Mouse (Mus musculus) layer of hippocampus, postnatal 36 days (tissue): ENCODE measurements around the gene Eddm3b. TPM values are rescaled to one million over a fixed set of nuclear protein-coding genes. Genes with fewer than 3 reads are reported as not detected.

Experiments
- DNase-seq, 2 experiments: peaks; one replicate each; pipeline ENCODE4 v3.0.0; 2022
- total RNA-seq, 2 experiments: library from RNA; stranded (reverse); gene quantifications; 2 replicates each; pipeline ENCODE4 v1.2.3; 2021

The Eddm3b gene
- not detected for total RNA-seq

GRCm38 (mm10) chr14:51113916-51114560 lies at the start of gene Eddm3b:
TSS of gene Eddm3b (plus strand) at chr14:51114426.
- no peak for DNase-seq

GRCm38 (mm10) chr14:51068956-51069355 lies 45.3 kb upstream of the Eddm3b start:
- no peak for DNase-seq

- DNase-seq: no peak
Observed at GRCm38 (mm10) chr14:51069617-51070016, 44.6 kb upstream of the Eddm3b start.

GRCm38 (mm10) chr14:51074335-51074734 lies 39.9 kb upstream of the Eddm3b start, which contains the start of gene Olfr750:
TSS of gene Olfr750 (minus strand) at chr14:51074435.
- no peak for DNase-seq

- no peak for DNase-seq
Observed at GRCm38 (mm10) chr14:51079180-51079579, 35.0 kb upstream of the Eddm3b start.

GRCm38 (mm10) chr14:51081035-51081434 lies 33.2 kb upstream of the Eddm3b start:
- DNase-seq: no peak

- DNase-seq: peak; percentile 60 to 69
Observed at GRCm38 (mm10) chr14:51082599-51083581, 31.3 kb upstream of the Eddm3b start.

GRCm38 (mm10) chr14:51083805-51084204 lies 30.4 kb upstream of the Eddm3b start:
- DNase-seq: no peak

- DNase-seq: no peak
Observed at GRCm38 (mm10) chr14:51085086-51085485, 29.1 kb upstream of the Eddm3b start.

- no peak for DNase-seq
Observed at GRCm38 (mm10) chr14:51085911-51086310, 28.3 kb upstream of the Eddm3b start.

GRCm38 (mm10) chr14:51087762-51088161 lies 26.5 kb upstream of the Eddm3b start:
- DNase-seq: no peak

GRCm38 (mm10) chr14:51088166-51088969 lies 25.9 kb upstream of the Eddm3b start:
- peak; percentile 86 to 90 for DNase-seq

- peak; percentile 95 to 98 for DNase-seq
Observed at GRCm38 (mm10) chr14:51088970-51089673, 25.1 kb upstream of the Eddm3b start.

- DNase-seq: no peak
Observed at GRCm38 (mm10) chr14:51089674-51090076, 24.6 kb upstream of the Eddm3b start.

- peak; percentile 82 to 86 for DNase-seq
Observed at GRCm38 (mm10) chr14:51090077-51090781, 24.0 kb upstream of the Eddm3b start.

GRCm38 (mm10) chr14:51090921-51091900 lies 23.0 kb upstream of the Eddm3b start, which contains the start of the genes Rnase4 and Ang:
TSS of gene Rnase4 (plus strand) at chr14:51091077.
TSS of gene Ang (plus strand) at chr14:51091150.
- DNase-seq: peak in 1 of 2 experiments; percentile 39

- DNase-seq: no peak
Observed at GRCm38 (mm10) chr14:51092073-51092620, 22.1 kb upstream of the Eddm3b start.

GRCm38 (mm10) chr14:51093496-51093895 lies 20.7 kb upstream of the Eddm3b start:
- no peak for DNase-seq

- no peak for DNase-seq
Observed at GRCm38 (mm10) chr14:51094096-51094875, 19.9 kb upstream of the Eddm3b start.
